Mouse (Mus musculus): Measurements from ENCODE around the gene Tekt4. TPM values are rescaled to one million over a fixed set of nuclear protein-coding genes. Genes with fewer than 3 reads are reported as not detected.

Gene Tekt4
- polyA plus RNA-seq, 1 experiment from 2014 or later: not detected

DNA sequence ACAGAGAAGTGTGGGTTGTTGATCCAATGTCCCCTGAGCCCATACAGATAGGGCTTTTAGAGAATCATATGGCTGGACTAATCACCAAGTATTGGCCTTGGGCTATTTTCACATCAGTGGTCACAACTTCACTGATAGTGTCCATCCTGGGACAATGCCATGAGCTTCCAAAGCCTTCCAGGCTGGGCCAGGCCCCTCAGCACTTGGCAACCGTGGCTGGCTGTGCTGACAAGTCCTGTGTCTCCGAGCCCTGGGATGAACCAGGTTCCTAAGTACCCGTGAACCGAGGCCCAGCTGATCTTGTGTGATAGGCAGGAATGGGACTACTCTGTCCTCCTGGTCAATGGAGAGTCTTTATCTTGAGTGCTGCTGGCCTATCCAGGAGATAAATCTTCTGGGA is 9.7 kb downstream of the Tekt4 start:
- Histone ChIP-seq H3K27me3 (no peaks in the 10 kb centered on the region), H3K36me3 (no peaks in the 10 kb centered on the region), H3K27ac (no peak overlapping the region), H3K4me2 (no peak overlapping the region), H3K4me1 (peaks cover 11% of the 10 kb centered on the region), H3K9me3 (no peaks in the 10 kb centered on the region), H3K4me3 (no peak overlapping the region), H3K9ac (no peak overlapping the region)
- ATAC-seq (ENCODE audit: insufficient number of reproducible peaks, low FRiP score, low TSS enrichment, low read depth): no peak
- WGBS: 88% methylated on average over 4 of the region's 4 CpGs

DNA sequence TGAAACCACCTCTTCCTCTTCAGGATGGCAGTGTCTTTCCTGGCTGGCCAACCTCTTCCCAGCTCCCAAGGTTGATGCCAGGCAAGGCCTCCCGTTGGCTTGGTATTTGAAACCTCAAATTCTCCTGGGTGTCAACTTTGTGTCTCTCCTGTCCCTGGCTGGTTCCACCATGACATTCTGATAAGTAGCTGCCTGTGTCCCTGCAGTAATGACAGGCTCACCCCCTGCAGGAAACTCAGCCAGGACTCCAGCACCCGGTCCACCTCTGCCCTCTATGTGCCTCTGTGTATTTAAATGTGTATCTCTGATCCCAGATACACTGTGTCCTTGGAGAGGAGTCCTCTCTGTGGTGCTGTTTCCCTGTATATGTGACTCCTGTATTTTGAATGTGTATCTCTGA is 11.8 kb downstream of the Tekt4 start:
- ATAC-seq (ENCODE audit: insufficient number of reproducible peaks, low FRiP score, low TSS enrichment, low read depth): no peak
- no peak overlapping the region for H3K9ac ChIP-seq
- H3K4me2 ChIP-seq: no peak overlapping the region
- no peaks in the 10 kb centered on the region for H3K9me3 ChIP-seq
- WGBS: 78% methylated on average over 2 of the region's 2 CpGs
- H3K36me3 ChIP-seq: no peaks in the 10 kb centered on the region
- no peak overlapping the region for H3K27ac ChIP-seq
- peaks cover 11% of the 10 kb centered on the region for H3K4me1 ChIP-seq
- peaks cover 4% of the 10 kb centered on the region for H3K27me3 ChIP-seq
- H3K4me3 ChIP-seq: no peak overlapping the region

GRCm38 (mm10) chr17:25467781-25468180 is 13.4 kb downstream of the Tekt4 start:
- Histone ChIP-seq H3K27ac (no peak overlapping the region), H3K4me3 (no peak overlapping the region), H3K9ac (no peak overlapping the region), H3K4me2 (no peak overlapping the region), H3K36me3 (no peaks in the 10 kb centered on the region), H3K4me1 (peaks cover 3% of the 10 kb centered on the region), H3K9me3 (no peaks in the 10 kb centered on the region), H3K27me3 (peaks cover 19% of the 10 kb centered on the region)
- 61% methylated on average over 6 of the region's 6 CpGs for WGBS
- ATAC-seq (ENCODE audit: insufficient number of reproducible peaks, low FRiP score, low TSS enrichment, low read depth): no peak

DNA sequence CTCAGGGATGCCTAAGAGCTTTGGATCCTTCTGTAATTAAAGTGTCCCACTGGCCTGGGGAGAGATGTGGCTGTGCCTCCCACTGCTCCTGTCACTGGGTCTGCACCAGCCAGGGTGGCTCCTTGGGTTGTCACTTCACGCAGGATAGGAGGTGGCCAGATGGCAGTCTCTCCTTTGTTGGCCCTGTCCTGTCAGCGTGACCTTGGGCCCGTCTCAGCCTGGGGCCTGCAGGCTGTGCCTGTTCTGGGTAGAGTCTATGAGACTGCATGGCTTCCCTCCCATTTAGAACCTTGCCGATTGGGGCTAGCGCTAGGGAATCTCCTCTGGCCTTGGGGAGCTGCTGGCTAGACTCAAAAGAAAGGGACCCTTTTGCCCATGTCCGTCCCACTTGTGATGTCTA is 13.9 kb downstream of the Tekt4 start:
- WGBS: 64% methylated on average over 6 of the region's 6 CpGs
- no peak for ATAC-seq (ENCODE audit: insufficient number of reproducible peaks, low FRiP score, low TSS enrichment, low read depth)
- Histone ChIP-seq H3K27me3 (peaks cover 23% of the 10 kb centered on the region), H3K4me1 (no peaks in the 10 kb centered on the region), H3K4me3 (no peak overlapping the region), H3K4me2 (no peak overlapping the region), H3K9ac (no peak overlapping the region), H3K27ac (no peak overlapping the region), H3K9me3 (no peaks in the 10 kb centered on the region), H3K36me3 (no peaks in the 10 kb centered on the region)

DNA sequence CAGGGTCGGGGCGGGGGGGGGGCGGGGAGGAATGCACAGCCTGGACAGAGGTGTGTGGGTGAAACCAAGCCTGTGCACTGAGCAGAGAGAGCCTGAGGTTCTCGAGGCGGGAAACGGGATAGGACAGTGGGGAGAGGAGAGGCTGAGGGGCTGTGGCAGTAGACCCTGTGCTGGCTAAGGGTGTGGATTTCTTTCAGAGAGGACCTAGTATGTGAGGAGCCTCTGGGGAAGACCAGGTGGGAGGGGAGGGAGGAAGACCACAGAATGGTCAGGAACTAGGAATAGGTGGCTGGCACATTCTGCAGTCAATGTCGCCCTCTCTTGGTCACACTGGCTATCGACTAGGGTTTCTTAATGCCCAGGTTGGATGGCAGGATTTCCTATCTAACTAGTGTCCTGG is 15.4 kb downstream of the Tekt4 start:
- no peak overlapping the region for H3K9ac ChIP-seq
- peaks cover 10% of the 10 kb centered on the region for H3K4me1 ChIP-seq
- 28% methylated on average over 8 of the region's 8 CpGs for WGBS
- ATAC-seq (ENCODE audit: insufficient number of reproducible peaks, low FRiP score, low TSS enrichment, low read depth): no peak
- H3K4me3 ChIP-seq: no peak overlapping the region
- peaks cover 30% of the 10 kb centered on the region for H3K27me3 ChIP-seq
- H3K36me3 ChIP-seq: no peaks in the 10 kb centered on the region
- H3K4me2 ChIP-seq: no peak overlapping the region
- no peak overlapping the region for H3K27ac ChIP-seq
- H3K9me3 ChIP-seq: no peaks in the 10 kb centered on the region

- Histone ChIP-seq H3K27me3 (peaks cover 35% of the 10 kb centered on the region), H3K4me2 (no peak overlapping the region), H3K4me1 (peaks cover 14% of the 10 kb centered on the region), H3K9me3 (no peaks in the 10 kb centered on the region), H3K36me3 (no peaks in the 10 kb centered on the region), H3K9ac (no peak overlapping the region), H3K27ac (no peak overlapping the region), H3K4me3 (no peak overlapping the region)
- ATAC-seq (ENCODE audit: insufficient number of reproducible peaks, low FRiP score, low TSS enrichment, low read depth): no peak
- WGBS: 48% methylated on average over 8 of the region's 8 CpGs
These were observed 17.0 kb downstream of the Tekt4 start for GRCm38 (mm10) chr17:25471418-25471817.

GRCm38 (mm10) chr17:25472044-25472443 is 17.6 kb downstream of the Tekt4 start:
- WGBS: 44% methylated on average over 14 of the region's 14 CpGs
- Histone ChIP-seq H3K4me1 (peaks cover 14% of the 10 kb centered on the region), H3K9ac (no peak overlapping the region), H3K27ac (no peak overlapping the region), H3K4me2 (no peak overlapping the region), H3K4me3 (no peak overlapping the region), H3K9me3 (no peaks in the 10 kb centered on the region), H3K36me3 (no peaks in the 10 kb centered on the region), H3K27me3 (peaks cover 35% of the 10 kb centered on the region)
- no peak for ATAC-seq (ENCODE audit: insufficient number of reproducible peaks, low FRiP score, low TSS enrichment, low read depth)

- peaks cover 46% of the 10 kb centered on the region for H3K27me3 ChIP-seq
These were observed 20.1 kb downstream of the Tekt4 start for GRCm38 (mm10) chr17:25474330-25475077.

GRCm38 (mm10) chr17:25475946-25476744 is 21.7 kb downstream of the Tekt4 start:
- H3K9ac ChIP-seq: no peak overlapping the region
- no peak overlapping the region for H3K4me3 ChIP-seq
- H3K4me2 ChIP-seq: no peak overlapping the region
- ATAC-seq (ENCODE audit: insufficient number of reproducible peaks, low FRiP score, low TSS enrichment, low read depth): no peak
- no peaks in the 10 kb centered on the region for H3K36me3 ChIP-seq
- peaks cover 44% of the 10 kb centered on the region for H3K27me3 ChIP-seq
- peaks cover 14% of the 10 kb centered on the region for H3K4me1 ChIP-seq
- no peaks in the 10 kb centered on the region for H3K9me3 ChIP-seq
- no peak overlapping the region for H3K27ac ChIP-seq
- WGBS: 39% methylated on average over 19 of the region's 19 CpGs

More at GRCm38 (mm10) chr17:25474330-25475077, 20.1 kb downstream of the Tekt4 start:
- Histone ChIP-seq H3K27ac (no peak overlapping the region), H3K36me3 (no peaks in the 10 kb centered on the region), H3K9ac (peak overlapping the region; percentile 18; the same call in 1 of the 2 replicates), H3K4me3 (peak overlapping the region; percentile 40), H3K4me1 (peaks cover 14% of the 10 kb centered on the region), H3K9me3 (no peaks in the 10 kb centered on the region), H3K4me2 (peak overlapping the region; percentile 85)
- ATAC-seq (ENCODE audit: insufficient number of reproducible peaks, low FRiP score, low TSS enrichment, low read depth): peak; percentile 77
- 1% methylated on average over 38 of the region's 38 CpGs for WGBS

- H3K27ac ChIP-seq: no peak overlapping the region
- no peak overlapping the region for H3K4me2 ChIP-seq
- peaks cover 28% of the 10 kb centered on the region for H3K27me3 ChIP-seq
- no peaks in the 10 kb centered on the region for H3K36me3 ChIP-seq
- no peaks in the 10 kb centered on the region for H3K9me3 ChIP-seq
- no peak overlapping the region for H3K9ac ChIP-seq
- H3K4me3 ChIP-seq: no peak overlapping the region
- 41% methylated on average over 8 of the region's 8 CpGs for WGBS
- peaks cover 3% of the 10 kb centered on the region; the same call in 1 of the 2 replicates for H3K4me1 ChIP-seq
- no peak for ATAC-seq (ENCODE audit: insufficient number of reproducible peaks, low FRiP score, low TSS enrichment, low read depth)
These were observed 25.7 kb downstream of the Tekt4 start for GRCm38 (mm10) chr17:25480152-25480551.

GRCm38 (mm10) chr17:25480820-25481219 is 26.4 kb downstream of the Tekt4 start:
- ATAC-seq (ENCODE audit: insufficient number of reproducible peaks, low FRiP score, low TSS enrichment, low read depth): no peak
- H3K27ac ChIP-seq: no peak overlapping the region
- H3K27me3 ChIP-seq: peaks cover 23% of the 10 kb centered on the region
- peaks cover 3% of the 10 kb centered on the region; the same call in 1 of the 2 replicates for H3K4me1 ChIP-seq
- H3K9ac ChIP-seq: no peak overlapping the region
- H3K4me3 ChIP-seq: no peak overlapping the region
- no peaks in the 10 kb centered on the region for H3K36me3 ChIP-seq
- 55% methylated on average over 4 of the region's 4 CpGs for WGBS
- H3K9me3 ChIP-seq: no peaks in the 10 kb centered on the region
- no peak overlapping the region for H3K4me2 ChIP-seq

DNA sequence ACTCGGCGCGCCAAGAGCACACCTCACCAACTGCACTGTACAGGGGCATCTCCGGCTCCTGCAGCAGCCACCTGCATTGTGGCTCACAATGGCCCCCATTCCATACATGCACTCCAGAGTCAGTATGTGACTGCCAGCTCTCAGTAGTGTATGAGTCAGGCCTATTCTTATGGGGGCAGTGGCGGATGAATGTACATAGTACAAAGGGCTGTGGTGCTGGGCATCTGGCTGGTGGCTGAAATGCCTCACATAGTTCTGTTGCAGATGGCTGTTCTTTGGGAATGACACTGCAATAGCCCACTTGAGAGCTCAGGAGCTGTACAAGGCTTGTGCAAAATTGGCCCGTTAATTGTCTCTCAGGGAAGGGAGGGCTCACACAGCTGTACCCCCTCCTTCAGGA is 27.7 kb downstream of the Tekt4 start:
- Histone ChIP-seq H3K4me1 (0 out of 2 replicates have a peak, but pooled peaks cover 4% of the 10 kb centered on the region), H3K4me2 (no peak overlapping the region), H3K27ac (no peak overlapping the region), H3K4me3 (no peak overlapping the region), H3K9ac (no peak overlapping the region), H3K27me3 (peaks cover 23% of the 10 kb centered on the region), H3K9me3 (no peaks in the 10 kb centered on the region), H3K36me3 (no peaks in the 10 kb centered on the region)
- WGBS: 79% methylated on average over 6 of the region's 6 CpGs
- ATAC-seq (ENCODE audit: insufficient number of reproducible peaks, low FRiP score, low TSS enrichment, low read depth): no peak
